In genomic region chr9:27304485-27305102, GRCm38 (mm10) we compare ENCODE assay signal across 19 mouse cellular contexts. TPM values are rescaled to one million over a fixed set of nuclear protein-coding genes. Genes with fewer than 3 reads are reported as not detected.
DNase-seq lines count a peak whose midpoint lies in the region; ATAC-seq and TF ChIP-seq lines count a peak whose summit lies in the region.
"Had no signal": no experiment of that assay in that cellular context is flagged by ENCODE, and none has a peak within 500 bp of the region (broad histone marks: within the 10 kb centered on the region; RNA-seq: fewer than 3 reads in every experiment).

No protein-coding gene starts in this region.

- no peak for DNase-seq in forebrain, embryonic 10.5 days (ENCODE audit: extremely low spot score, low spot score)
- DNase-seq in forebrain, postnatal 0 days = no peak
- peak; percentile 40 to 47 for DNase-seq in cerebellum, postnatal 36 days
- DNase-seq in ovary, postnatal 10 days (ENCODE audit: low spot score) = no peak
- DNase-seq in spleen, adult 12 weeks (ENCODE audit: low spot score) = no peak
- DNase-seq: adrenal gland, postnatal 14 days; gastrocnemius, postnatal 25 days had no signal

- H3K4me3 ChIP-seq in forebrain, embryonic 10.5 days = no peak overlapping the region
- no peak overlapping the region for H3K4me3 ChIP-seq in forebrain, postnatal 0 days (ENCODE audit: low read depth, low read length)
- no peak overlapping the region for H3K4me3 ChIP-seq in heart, embryonic 14.5 days (ENCODE audit: control insufficient read depth in 1 of 2, insufficient read depth in 1 of 2, low read depth in 1 of 2, low read length in 2 of 2)
- H3K4me3 ChIP-seq in heart, embryonic 11.5 days (ENCODE audit: low read depth, low read length) = no peak overlapping the region
- peak overlapping the region; percentile 46; the same call in 1 of the 2 replicates for H3K4me3 ChIP-seq in E14TG2a.4 (replicated peaks; ENCODE audit: low read length)
- H3K4me3 ChIP-seq: embryonic facial prominence, embryonic 13.5 days; layer of hippocampus, adult 2 months; liver, embryonic 12.5 days; lung, embryonic 15.5 days; midbrain, embryonic 12.5 days; neural tube, embryonic 13.5 days had no signal

- H3K27me3 ChIP-seq in forebrain, embryonic 10.5 days (ENCODE audit: poor library complexity, severe bottlenecking) = peaks cover 27% of the 10 kb centered on the region
- H3K27me3 ChIP-seq in forebrain, postnatal 0 days (ENCODE audit: insufficient read depth, low read length) = no peaks in the 10 kb centered on the region
- H3K27me3 ChIP-seq in heart, embryonic 14.5 days (ENCODE audit: control insufficient read depth, insufficient read depth, low read length) = peaks cover 15% of the 10 kb centered on the region
- peaks cover 17% of the 10 kb centered on the region for H3K27me3 ChIP-seq in heart, embryonic 11.5 days (ENCODE audit: control insufficient read depth, insufficient read depth, low read length)
- H3K27me3 ChIP-seq in E14TG2a.4 (ENCODE audit: insufficient read depth, low read length) = no peaks in the 10 kb centered on the region
- H3K27me3 ChIP-seq: Patski had no signal

- WGBS in forebrain, embryonic 10.5 days = 81% methylated on average over 5 of the region's 5 CpGs
- WGBS in forebrain, postnatal 0 days = 62% methylated on average over 5 of the region's 5 CpGs
- 31% methylated on average over 5 of the region's 5 CpGs for WGBS in heart, embryonic 14.5 days
- 46% methylated on average over 5 of the region's 5 CpGs for WGBS in heart, embryonic 11.5 days (ENCODE audit: insufficient replicate concordance)

- ATAC-seq in forebrain, postnatal 0 days = no peak
- no peak for ATAC-seq in heart, embryonic 14.5 days (ENCODE audit: insufficient number of reproducible peaks, insufficient read depth, low FRiP score, low read depth)
- no peak for ATAC-seq in heart, embryonic 11.5 days (replicated peaks; ENCODE audit: insufficient number of reproducible peaks, low FRiP score, low TSS enrichment)
- ATAC-seq: activated CD4-positive, CD25-positive, alpha-beta regulatory T cell, adult 4 months; liver, embryonic 12.5 days; Patski had no signal

- H3K9me3 ChIP-seq in forebrain, embryonic 10.5 days = no peaks in the 10 kb centered on the region
- no peaks in the 10 kb centered on the region for H3K9me3 ChIP-seq in forebrain, postnatal 0 days (ENCODE audit: low read length)
- no peaks in the 10 kb centered on the region for H3K9me3 ChIP-seq in heart, embryonic 14.5 days (ENCODE audit: control insufficient read depth, low read length)
- no peaks in the 10 kb centered on the region for H3K9me3 ChIP-seq in heart, embryonic 11.5 days (replicated peaks; ENCODE audit: control insufficient read depth, low read length)
- H3K9me3 ChIP-seq in E14TG2a.4 (ENCODE audit: low read length) = no peaks in the 10 kb centered on the region
- H3K9me3 ChIP-seq: embryonic facial prominence, embryonic 13.5 days; liver, embryonic 12.5 days; lung, embryonic 15.5 days; midbrain, embryonic 12.5 days; neural tube, embryonic 13.5 days had no signal

- H3K27ac ChIP-seq in forebrain, embryonic 10.5 days = 0 out of 2 replicates have a peak overlapping the region, but pooled peaks have one; percentile 20
- H3K27ac ChIP-seq in forebrain, postnatal 0 days (ENCODE audit: low read depth, low read length) = no peak overlapping the region
- H3K27ac ChIP-seq in heart, embryonic 14.5 days (replicated peaks in 1 of 2; ENCODE audit: control insufficient read depth in 1 of 2, insufficient read depth in 1 of 2, low read depth in 2 of 2, low read length in 2 of 2) = no peak overlapping the region
- H3K27ac ChIP-seq in heart, embryonic 11.5 days (ENCODE audit: low read depth, low read length) = no peak overlapping the region
- H3K27ac ChIP-seq: embryonic facial prominence, embryonic 13.5 days; layer of hippocampus, adult 2 months; liver, embryonic 12.5 days; lung, embryonic 15.5 days; macrophage; midbrain, embryonic 12.5 days; neural tube, embryonic 13.5 days had no signal

- H3K4me2 ChIP-seq in forebrain, postnatal 0 days (ENCODE audit: low read depth) = no peak overlapping the region
- H3K4me2 ChIP-seq in heart, embryonic 14.5 days (ENCODE audit: low read length) = 0 out of 2 replicates have a peak overlapping the region, but pooled peaks have one; percentile 1
- H3K4me2 ChIP-seq in heart, embryonic 11.5 days = no peak overlapping the region
- H3K4me2 ChIP-seq: embryonic facial prominence, embryonic 13.5 days; liver, embryonic 12.5 days; lung, embryonic 15.5 days; midbrain, embryonic 12.5 days; neural tube, embryonic 13.5 days had no signal

- H3K4me1 ChIP-seq in forebrain, embryonic 10.5 days = peaks cover 95% of the 10 kb centered on the region
- H3K4me1 ChIP-seq in forebrain, postnatal 0 days (ENCODE audit: insufficient read depth) = peaks cover 33% of the 10 kb centered on the region
- H3K4me1 ChIP-seq in heart, embryonic 14.5 days (ENCODE audit: control insufficient read depth in 2 of 2, insufficient read depth in 2 of 2, low read length in 2 of 2) = peaks cover 10 to 13% of the 10 kb centered on the region in 2 experiments
- peaks cover 5% of the 10 kb centered on the region; the same call in 1 of the 2 replicates for H3K4me1 ChIP-seq in heart, embryonic 11.5 days (ENCODE audit: control insufficient read depth, insufficient read depth, low read length)
- peaks cover 94% of the 10 kb centered on the region for H3K4me1 ChIP-seq in E14TG2a.4 (replicated peaks; ENCODE audit: low read depth, low read length)

- no peak overlapping the region for H3K9ac ChIP-seq in forebrain, postnatal 0 days
- no peak overlapping the region for H3K9ac ChIP-seq in heart, embryonic 14.5 days (ENCODE audit: low read length)
- H3K9ac ChIP-seq in heart, embryonic 11.5 days (ENCODE audit: low read depth, low read length) = no peak overlapping the region
- H3K9ac ChIP-seq: embryonic facial prominence, embryonic 13.5 days; liver, embryonic 12.5 days; lung, embryonic 15.5 days; midbrain, embryonic 12.5 days; neural tube, embryonic 13.5 days had no signal

- peaks cover under 1% of the 10 kb centered on the region; the same call in 1 of the 2 replicates for H3K36me3 ChIP-seq in forebrain, embryonic 10.5 days (replicated peaks)
- H3K36me3 ChIP-seq in forebrain, postnatal 0 days (ENCODE audit: insufficient read depth) = no peaks in the 10 kb centered on the region
- H3K36me3 ChIP-seq in heart, embryonic 14.5 days (ENCODE audit: control insufficient read depth, insufficient read depth, low read length) = no peaks in the 10 kb centered on the region
- no peaks in the 10 kb centered on the region for H3K36me3 ChIP-seq in heart, embryonic 11.5 days (ENCODE audit: control insufficient read depth, insufficient read depth, low read length)
- peaks cover 18% of the 10 kb centered on the region for H3K36me3 ChIP-seq in E14TG2a.4 (ENCODE audit: insufficient read depth, low read length)
- H3K36me3 ChIP-seq: embryonic facial prominence, embryonic 13.5 days; liver, embryonic 12.5 days; lung, embryonic 15.5 days; midbrain, embryonic 12.5 days; neural tube, embryonic 13.5 days had no signal

- no peak for TF ChIP-seq CTCF in forebrain, postnatal 0 days (IDR thresholded peaks at IDR 0.05; ENCODE audit: low read depth)
- no peak for TF ChIP-seq CTCF in E14TG2a.4 (conservative IDR thresholded peaks at IDR 0.05; ENCODE audit: low read length)

RNA-seq across cellular contexts. Expression of gene Igsf9b, which starts 5.6 kb away (rescaled TPM):
- polyA plus RNA-seq in forebrain, embryonic 10.5 days (2016; fragmentation: Nextera tagmentation; extraction: Ambion mirVana) = 6.3 and 6.8 TPM in 2 replicates
- 22.5 and 30.8 TPM in 2 replicates for total RNA-seq in forebrain, postnatal 0 days (2014; rRNA removed)
- polyA plus RNA-seq in forebrain, postnatal 0 days (2015; fragmentation: Nextera tagmentation; extraction: Ambion mirVana) = 5.6 and 11.8 TPM in 2 replicates
- polyA plus RNA-seq in heart, embryonic 14.5 days (2014; fragmentation: Nextera tagmentation; extraction: Ambion mirVana) = 4.2 and 4.5 TPM in 2 replicates
- 1.7 and 2.8 TPM in 2 replicates for polyA plus RNA-seq in heart, embryonic 11.5 days (2014; fragmentation: Nextera tagmentation; extraction: Ambion mirVana)
- polyA plus RNA-seq: macrophage had no signal

Comparison
In these comparisons a context has a peak if more than half of its experiments do, and no peak if none do; other contexts are left out.
1. DNase-seq: peak in cerebellum, postnatal 36 days (2 of 2); none in forebrain, embryonic 10.5 days (single experiment), forebrain, postnatal 0 days (single experiment), ovary, postnatal 10 days (single experiment) and spleen, adult 12 weeks (single experiment).